In the genomic region with DNA sequence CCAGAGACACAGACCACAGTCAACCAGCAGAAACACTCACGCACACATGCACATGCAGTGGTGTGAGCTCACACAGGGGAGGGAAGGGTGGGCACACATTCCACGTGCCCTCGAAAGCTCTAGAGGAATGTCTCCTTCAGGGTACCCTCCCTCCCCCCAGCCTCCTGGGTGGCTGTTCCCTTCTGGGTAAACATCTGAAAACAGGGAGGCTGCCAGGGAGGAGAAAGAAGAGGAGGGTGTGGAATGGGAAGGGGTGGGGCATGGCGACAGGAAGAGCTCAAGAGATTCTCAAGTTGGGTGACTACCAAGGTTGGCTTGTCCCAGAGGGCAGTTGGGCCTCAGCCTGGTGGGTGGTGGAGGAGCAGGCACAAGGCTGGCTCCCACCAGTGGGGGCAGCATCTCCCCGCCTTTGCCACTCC, we compare ENCODE assay signal across 10 mouse cellular contexts.
DNase-seq lines count a peak whose midpoint lies in the region; ATAC-seq and TF ChIP-seq lines count a peak whose summit lies in the region.
"Had no signal": no experiment of that assay in that cellular context is flagged by ENCODE, and none has a peak within 500 bp of the region (broad histone marks: within the 10 kb centered on the region; RNA-seq: fewer than 3 reads in every experiment).

No protein-coding gene starts in this region.

- intact Hi-C loops in gastrocnemius, adult 2 months (cut with DNase I): no loop called here

- H3K9me3 ChIP-seq in midbrain, embryonic 14.5 days (ENCODE audit: control insufficient read depth, low read length): no peaks in the 10 kb centered on the region
- 0 out of 2 replicates have a peak, but pooled peaks cover 4% of the 10 kb centered on the region for H3K9me3 ChIP-seq in midbrain, embryonic 10.5 days (replicated peaks)
- peaks cover 5% of the 10 kb centered on the region; the same call in 1 of the 2 replicates for H3K9me3 ChIP-seq in heart, embryonic 16.5 days (replicated peaks; ENCODE audit: control insufficient read depth, low read length)
- H3K9me3 ChIP-seq: liver, embryonic 15.5 days had no signal

- no peaks in the 10 kb centered on the region for H3K36me3 ChIP-seq in midbrain, embryonic 14.5 days (ENCODE audit: control insufficient read depth, insufficient read depth, low read length)
- no peaks in the 10 kb centered on the region for H3K36me3 ChIP-seq in midbrain, embryonic 10.5 days
- no peaks in the 10 kb centered on the region for H3K36me3 ChIP-seq in heart, embryonic 16.5 days (ENCODE audit: control insufficient read depth, insufficient read depth)
- H3K36me3 ChIP-seq: liver, embryonic 15.5 days had no signal

- WGBS in midbrain, embryonic 14.5 days: 48% methylated on average over 5 of the region's 5 CpGs
- WGBS in midbrain, embryonic 10.5 days: 40% methylated on average over 5 of the region's 5 CpGs
- WGBS in heart, embryonic 16.5 days: 47% methylated on average over 5 of the region's 5 CpGs

- no peak overlapping the region for H3K9ac ChIP-seq in midbrain, embryonic 14.5 days (replicated peaks; ENCODE audit: low read length)
- H3K9ac ChIP-seq in heart, embryonic 16.5 days (ENCODE audit: low read length): no peak overlapping the region
- H3K9ac ChIP-seq: liver, embryonic 15.5 days had no signal

- H3K4me2 ChIP-seq in midbrain, embryonic 14.5 days (ENCODE audit: low read length): no peak overlapping the region
- H3K4me2 ChIP-seq in heart, embryonic 16.5 days (ENCODE audit: low read depth, low read length): peak overlapping the region; percentile 3; the same call in 1 of the 2 replicates
- H3K4me2 ChIP-seq: liver, embryonic 15.5 days had no signal

- H3K27me3 ChIP-seq in midbrain, embryonic 14.5 days (ENCODE audit: control insufficient read depth, insufficient read depth, low read length): no peaks in the 10 kb centered on the region
- peaks cover 19% of the 10 kb centered on the region for H3K27me3 ChIP-seq in midbrain, embryonic 10.5 days (ENCODE audit: low read depth, poor library complexity, severe bottlenecking)
- H3K27me3 ChIP-seq in heart, embryonic 16.5 days (ENCODE audit: control insufficient read depth, insufficient read depth, low read length): peaks cover 43% of the 10 kb centered on the region

- DNase-seq in gastrocnemius, adult 2 months: peak; percentile 21
- DNase-seq in gastrocnemius, postnatal 10 days: no peak
- no peak for DNase-seq in midbrain, embryonic 14.5 days
- no peak for DNase-seq in midbrain, embryonic 10.5 days (ENCODE audit: low spot score)
- peak; percentile 68 for DNase-seq in lung, postnatal 36 days
- DNase-seq in cerebellum, adult 8-10 months: no peak
- DNase-seq in liver: no peak
- DNase-seq: kidney, adult 18-20 months had no signal

- H3K4me1 ChIP-seq in midbrain, embryonic 14.5 days (ENCODE audit: control insufficient read depth, insufficient read depth, low read length): peaks cover 7% of the 10 kb centered on the region; the same call in 1 of the 2 replicates
- peaks cover 10% of the 10 kb centered on the region for H3K4me1 ChIP-seq in midbrain, embryonic 10.5 days
- H3K4me1 ChIP-seq in heart, embryonic 16.5 days (ENCODE audit: control insufficient read depth, insufficient read depth, low read length): peaks cover 14% of the 10 kb centered on the region
- H3K4me1 ChIP-seq: liver, embryonic 15.5 days had no signal

- peak; percentile 38; the same call in 1 of the 2 replicates for TF ChIP-seq CTCF in gastrocnemius, adult 2 months (IDR thresholded peaks at IDR 0.05)

- H3K27ac ChIP-seq in gastrocnemius, adult 2 months: peak overlapping the region; percentile 64
- no peak overlapping the region for H3K27ac ChIP-seq in midbrain, embryonic 14.5 days (replicated peaks; ENCODE audit: low read depth, low read length)
- no peak overlapping the region for H3K27ac ChIP-seq in midbrain, embryonic 10.5 days (replicated peaks)
- H3K27ac ChIP-seq in heart, embryonic 16.5 days (ENCODE audit: low read length): 0 out of 2 replicates have a peak overlapping the region, but pooled peaks have one; percentile 9
- H3K27ac ChIP-seq: liver, embryonic 15.5 days had no signal

- no peak overlapping the region for H3K4me3 ChIP-seq in gastrocnemius, adult 2 months
- no peak overlapping the region for H3K4me3 ChIP-seq in midbrain, embryonic 14.5 days (replicated peaks; ENCODE audit: low read depth, low read length)
- H3K4me3 ChIP-seq in midbrain, embryonic 10.5 days: no peak overlapping the region
- no peak overlapping the region for H3K4me3 ChIP-seq in heart, embryonic 16.5 days (ENCODE audit: low read length)
- H3K4me3 ChIP-seq: liver, embryonic 15.5 days had no signal

- peak; percentile 48; the same call in 1 of the 2 replicates for ATAC-seq in midbrain, embryonic 14.5 days (ENCODE audit: low FRiP score, low TSS enrichment)
- no peak; the same call in 1 of the 2 replicates for ATAC-seq in heart, embryonic 16.5 days (replicated peaks; ENCODE audit: extremely low read depth, insufficient read depth, low FRiP score)

Comparison
In these comparisons a context has a peak if more than half of its experiments do, and no peak if none do; other contexts are left out.
1. DNase-seq: peak in gastrocnemius, adult 2 months (single experiment) and lung, postnatal 36 days (single experiment); none in gastrocnemius, postnatal 10 days (single experiment), midbrain, embryonic 14.5 days (single experiment), midbrain, embryonic 10.5 days (single experiment), cerebellum, adult 8-10 months (single experiment) and liver (single experiment).
2. H3K27ac ChIP-seq: peak in gastrocnemius, adult 2 months (single experiment) and heart, embryonic 16.5 days (single experiment); none in midbrain, embryonic 14.5 days (single experiment) and midbrain, embryonic 10.5 days (single experiment).